Mouse (Mus musculus) thymus, postnatal 10 days (tissue): ENCODE measurements around the gene Ifna11.
"Not testable (repeated sequence)": the region's sequence is repeated elsewhere in the genome, so short reads cannot be mapped to it uniquely, and the experiment has no call there.

Experiments
- DNase-seq, 2 experiments: peaks; one replicate each; pipeline ENCODE4 v3.0.0; 2021; ENCODE audit warnings: low spot score in 2 of 2

Ifna11 gene

DNA sequence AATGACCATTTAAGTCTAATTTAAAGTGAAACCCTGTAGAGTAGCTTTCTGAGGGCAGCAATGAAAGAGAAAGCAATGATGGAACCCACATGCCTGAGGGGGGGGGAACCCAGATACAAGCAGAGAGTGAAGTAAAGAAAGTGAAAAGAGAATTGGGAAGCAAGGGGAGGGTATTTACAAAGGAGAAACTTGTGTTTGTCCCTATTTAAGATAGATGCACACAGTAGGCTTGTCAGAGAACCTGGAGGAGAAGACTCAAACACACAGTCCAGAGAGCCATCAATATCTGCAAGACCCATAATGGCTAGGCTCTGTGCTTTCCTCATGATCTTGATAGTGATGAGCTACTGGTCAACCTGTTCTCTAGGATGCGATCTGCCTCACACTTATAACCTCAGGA lies at the start of gene Ifna11:
TSS of gene Ifna11 (plus strand) at position 301 of the 400 bp plus-strand sequence.
- no peak for DNase-seq

DNA sequence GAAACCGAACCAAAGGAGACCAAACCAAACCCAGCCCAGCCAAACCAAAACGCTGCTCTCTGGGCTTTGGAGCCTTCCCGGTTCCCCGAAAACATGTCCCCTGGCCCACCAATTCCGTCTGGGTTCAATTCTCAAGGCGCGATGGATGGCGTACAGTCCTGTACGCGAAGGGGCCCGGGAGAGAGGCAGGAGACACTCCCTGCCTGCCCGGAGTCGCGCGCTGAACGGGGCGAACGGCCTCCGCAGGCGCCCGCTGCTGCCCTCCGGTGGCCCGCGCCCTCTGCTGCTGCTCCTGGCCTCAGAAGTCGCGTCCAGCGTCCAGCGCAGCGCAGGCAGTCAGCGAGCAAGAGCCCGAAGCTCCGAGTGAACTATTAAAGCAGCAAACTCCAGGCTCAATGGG lies 46.2 kb upstream of the Ifna11 start, which contains the start of gene Gm13290:
TSS of gene Gm13290 (plus strand) at position 301 of the 400 bp plus-strand sequence.
- DNase-seq, result not testable (repeated sequence)

- not testable (repeated sequence) for DNase-seq
Observed at GRCm38 (mm10) chr4:88776622-88777021, 43.1 kb upstream of the Ifna11 start, which contains the start of gene Gm13289. Gm13289 (plus strand) TSS chr4:88776922.

GRCm38 (mm10) chr4:88779550-88779949 lies 40.2 kb upstream of the Ifna11 start, which contains the start of gene Gm13272:
Gm13272 (plus strand) TSS chr4:88779850.
- DNase-seq, result not testable (repeated sequence)

DNA sequence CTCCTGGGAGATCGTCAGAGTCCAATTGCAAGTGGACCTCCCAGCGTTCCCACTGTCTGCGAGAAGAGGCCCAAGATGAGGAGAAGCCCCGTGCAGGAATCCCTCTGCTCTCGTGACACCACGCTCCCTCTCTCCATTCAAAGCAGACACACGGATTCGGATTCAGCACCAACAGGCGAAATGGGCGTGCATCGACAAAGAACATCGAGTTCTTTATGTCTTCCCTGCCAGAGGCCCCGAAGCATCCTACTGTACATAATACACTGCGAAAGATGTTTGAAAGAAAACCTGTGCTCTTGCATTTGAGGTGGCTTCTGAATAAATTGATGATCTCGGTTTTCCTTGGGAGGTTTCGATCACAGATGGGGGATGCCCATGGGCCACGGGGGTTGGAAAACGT lies 39.4 kb upstream of the Ifna11 start:
- DNase-seq, result not testable (repeated sequence)

DNA sequence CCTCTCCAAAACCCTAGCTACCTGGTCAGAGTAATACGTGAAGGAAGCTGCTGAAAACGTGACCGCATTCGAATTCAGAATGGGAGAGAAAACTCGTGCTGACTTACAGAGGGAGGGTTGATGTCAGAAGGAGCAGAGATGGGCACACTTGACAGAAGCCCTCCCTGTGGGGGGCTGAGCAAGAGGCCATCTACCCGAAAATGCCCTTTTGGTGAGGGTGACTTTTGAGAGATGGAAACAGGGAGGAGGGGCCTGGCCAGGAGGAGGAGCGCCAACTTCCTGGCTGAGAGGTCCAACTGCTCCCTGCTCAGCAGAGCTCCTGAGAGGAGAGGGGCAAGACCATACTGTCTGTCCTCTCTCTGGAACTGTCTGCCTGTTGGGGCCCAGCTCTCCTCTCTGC lies 37.9 kb upstream of the Ifna11 start, which contains the start of gene Ifnz:
TSS of gene Ifnz (plus strand) at position 301 of the 400 bp plus-strand sequence.
- not testable (repeated sequence) for DNase-seq

GRCm38 (mm10) chr4:88782335-88782734 lies 37.4 kb upstream of the Ifna11 start:
- DNase-seq, result not testable (repeated sequence)

DNA sequence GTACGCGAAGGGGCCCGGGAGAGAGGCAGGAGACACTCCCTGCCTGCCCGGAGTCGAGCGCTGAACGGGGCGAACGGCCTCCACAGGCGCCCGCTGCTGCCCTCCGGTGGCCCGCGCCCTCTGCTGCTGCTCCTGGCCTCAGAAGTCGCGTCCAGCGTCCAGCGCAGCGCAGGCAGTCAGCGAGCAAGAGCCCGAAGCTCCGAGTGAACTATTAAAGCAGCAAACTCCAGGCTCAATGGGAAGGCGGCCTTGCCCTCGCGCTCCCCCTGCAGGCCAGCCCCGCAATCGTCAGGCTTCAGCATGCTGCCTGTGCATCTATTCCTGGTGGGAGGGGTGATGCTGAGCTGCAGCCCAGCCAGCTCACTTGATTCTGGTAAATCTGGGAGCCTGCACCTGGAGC lies 34.4 kb upstream of the Ifna11 start, which contains the start of gene Gm13276:
TSS of gene Gm13276 (plus strand) at position 301 of the 400 bp plus-strand sequence.
- not testable (repeated sequence) for DNase-seq

- DNase-seq, result peak; percentile 61 to 66
Observed at GRCm38 (mm10) chr4:88788402-88788801, 31.4 kb upstream of the Ifna11 start, which contains the start of gene Gm13277. Gm13277 (plus strand) TSS chr4:88788632.

GRCm38 (mm10) chr4:88791250-88791649 lies 28.5 kb upstream of the Ifna11 start, which contains the start of gene Gm13278:
Gm13278 (plus strand) TSS chr4:88791550.
- not testable (repeated sequence) for DNase-seq

DNA sequence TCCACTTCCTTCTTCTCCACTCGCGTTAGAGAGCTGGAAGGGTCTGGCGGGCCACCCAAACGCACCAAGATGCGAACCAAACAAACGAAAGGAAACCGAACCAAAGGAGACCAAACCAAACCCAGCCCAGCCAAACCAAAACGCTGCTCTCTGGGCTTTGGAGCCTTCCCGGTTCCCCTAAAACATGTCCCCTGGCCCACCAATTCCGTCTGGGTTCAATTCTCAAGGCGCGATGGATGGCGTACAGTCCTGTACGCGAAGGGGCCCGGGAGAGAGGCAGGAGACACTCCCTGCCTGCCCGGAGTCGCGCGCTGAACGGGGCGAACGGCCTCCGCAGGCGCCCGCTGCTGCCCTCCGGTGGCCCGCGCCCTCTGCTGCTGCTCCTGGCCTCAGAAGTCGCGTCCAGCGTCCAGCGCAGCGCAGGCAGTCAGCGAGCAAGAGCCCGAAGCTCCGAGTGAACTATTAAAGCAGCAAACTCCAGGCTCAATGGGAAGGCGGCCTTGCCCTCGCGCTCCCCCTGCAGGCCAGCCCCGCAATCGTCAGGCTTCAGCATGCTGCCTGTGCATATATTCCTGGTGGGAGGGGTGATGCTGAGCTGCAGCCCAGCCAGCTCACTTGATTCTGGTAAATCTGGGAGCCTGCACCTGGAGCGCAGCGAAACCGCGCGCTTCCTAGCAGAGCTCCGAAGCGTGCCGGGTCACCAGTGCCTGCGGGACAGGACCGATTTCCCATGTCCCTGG lies 25.7 kb upstream of the Ifna11 start, which contains the start of gene Gm13275:
TSS of gene Gm13275 (plus strand) at position 552 of the 740 bp plus-strand sequence.
- DNase-seq, result peak; percentile 57 to 69

DNA sequence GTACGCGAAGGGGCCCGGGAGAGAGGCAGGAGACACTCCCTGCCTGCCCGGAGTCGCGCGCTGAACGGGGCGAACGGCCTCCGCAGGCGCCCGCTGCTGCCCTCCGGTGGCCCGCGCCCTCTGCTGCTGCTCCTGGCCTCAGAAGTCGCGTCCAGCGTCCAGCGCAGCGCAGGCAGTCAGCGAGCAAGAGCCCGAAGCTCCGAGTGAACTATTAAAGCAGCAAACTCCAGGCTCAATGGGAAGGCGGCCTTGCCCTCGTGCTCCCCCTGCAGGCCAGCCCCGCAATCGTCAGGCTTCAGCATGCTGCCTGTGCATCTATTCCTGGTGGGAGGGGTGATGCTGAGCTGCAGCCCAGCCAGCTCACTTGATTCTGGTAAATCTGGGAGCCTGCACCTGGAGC lies 22.7 kb upstream of the Ifna11 start, which contains the start of gene Gm13279:
TSS of gene Gm13279 (plus strand) at position 301 of the 400 bp plus-strand sequence.
- DNase-seq, result not testable (repeated sequence)

- not testable (repeated sequence) for DNase-seq
Observed at GRCm38 (mm10) chr4:88799365-88799764, 20.4 kb upstream of the Ifna11 start, which contains the start of gene Gm13285. Gm13285 (plus strand) TSS chr4:88799665.

GRCm38 (mm10) chr4:88802954-88803353 lies 16.8 kb upstream of the Ifna11 start, which contains the start of gene Gm13287:
Gm13287 (plus strand) TSS chr4:88803254.
- not testable (repeated sequence) for DNase-seq

DNA sequence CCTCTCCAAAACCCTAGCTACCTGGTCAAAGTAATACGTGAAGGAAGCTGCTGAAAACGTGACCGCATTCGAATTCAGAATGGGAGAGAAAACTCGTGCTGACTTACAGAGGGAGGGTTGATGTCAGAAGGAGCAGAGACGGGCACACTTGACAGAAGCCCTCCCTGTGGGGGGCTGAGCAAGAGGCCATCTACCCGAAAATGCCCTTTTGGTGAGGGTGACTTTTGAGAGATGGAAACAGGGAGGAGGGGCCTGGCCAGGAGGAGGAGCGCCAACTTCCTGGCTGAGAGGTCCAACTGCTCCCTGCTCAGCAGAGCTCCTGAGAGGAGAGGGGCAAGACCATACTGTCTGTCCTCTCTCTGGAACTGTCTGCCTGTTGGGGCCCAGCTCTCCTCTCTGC lies 14.5 kb upstream of the Ifna11 start, which contains the start of gene Gm13288:
TSS of gene Gm13288 (plus strand) at position 301 of the 400 bp plus-strand sequence.
- not testable (repeated sequence) for DNase-seq

DNA sequence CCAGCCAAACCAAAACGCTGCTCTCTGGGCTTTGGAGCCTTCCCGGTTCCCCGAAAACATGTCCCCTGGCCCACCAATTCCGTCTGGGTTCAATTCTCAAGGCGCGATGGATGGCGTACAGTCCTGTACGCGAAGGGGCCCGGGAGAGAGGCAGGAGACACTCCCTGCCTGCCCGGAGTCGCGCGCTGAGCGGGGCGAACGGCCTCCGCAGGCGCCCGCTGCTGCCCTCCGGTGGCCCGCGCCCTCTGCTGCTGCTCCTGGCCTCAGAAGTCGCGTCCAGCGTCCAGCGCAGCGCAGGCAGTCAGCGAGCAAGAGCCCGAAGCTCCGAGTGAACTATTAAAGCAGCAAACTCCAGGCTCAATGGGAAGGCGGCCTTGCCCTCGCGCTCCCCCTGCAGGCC lies 14.0 kb upstream of the Ifna11 start:
- not testable (repeated sequence) for DNase-seq

GRCm38 (mm10) chr4:88815928-88816327 lies 3.8 kb upstream of the Ifna11 start, which contains the start of gene Ifna7:
Ifna7 (plus strand) TSS chr4:88816228.
- no peak for DNase-seq

- peak in 1 of 2 experiments; percentile 22 for DNase-seq
Observed at GRCm38 (mm10) chr4:88822995-88823394, 3.2 kb downstream of the Ifna11 start.

DNA sequence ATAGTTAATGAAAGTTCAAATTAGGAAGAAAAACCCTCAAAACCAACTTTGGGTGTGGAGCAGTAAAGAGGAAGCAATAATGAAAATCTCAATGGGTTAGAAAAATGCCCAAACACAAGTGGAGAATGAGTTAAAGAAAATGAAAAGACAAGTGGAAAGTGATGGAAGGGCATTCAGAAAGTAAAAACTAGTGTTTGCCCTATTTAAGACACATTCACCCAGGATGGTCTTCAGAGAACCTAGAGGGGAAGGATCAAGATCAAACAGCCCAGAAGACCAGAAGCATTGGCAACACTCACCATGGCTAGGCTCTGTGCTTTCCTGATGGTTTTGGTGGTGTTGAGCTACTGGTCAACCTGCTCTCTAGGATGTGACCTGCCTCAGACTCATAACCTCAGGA lies 7.4 kb downstream of the Ifna11 start, which contains the start of gene Ifna6:
TSS of gene Ifna6 (plus strand) at position 301 of the 400 bp plus-strand sequence.
- not testable (repeated sequence) for DNase-seq

GRCm38 (mm10) chr4:88830523-88830922 lies 10.8 kb downstream of the Ifna11 start:
- DNase-seq, result peak in 1 of 2 experiments; percentile 32

DNA sequence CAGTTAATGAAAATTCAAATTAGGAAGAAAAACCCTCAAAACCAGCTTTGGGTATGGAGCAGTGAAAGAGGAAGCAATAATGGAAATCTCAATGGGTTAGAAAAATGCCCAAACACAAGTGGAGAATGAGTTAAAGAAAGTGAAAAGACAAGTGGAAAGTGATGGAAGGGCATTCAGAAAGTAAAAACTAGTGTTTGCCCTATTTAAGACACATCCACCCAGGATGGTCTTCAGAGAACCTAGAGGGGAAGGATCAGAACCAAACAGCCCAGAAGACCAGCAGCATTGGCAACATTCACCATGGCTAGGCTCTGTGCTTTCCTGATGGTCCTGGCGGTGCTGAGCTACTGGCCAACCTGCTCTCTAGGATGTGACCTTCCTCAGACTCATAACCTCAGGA lies 15.5 kb downstream of the Ifna11 start, which contains the start of gene Ifna5:
TSS of gene Ifna5 (plus strand) at position 301 of the 400 bp plus-strand sequence.
- DNase-seq, result not testable (repeated sequence)

DNA sequence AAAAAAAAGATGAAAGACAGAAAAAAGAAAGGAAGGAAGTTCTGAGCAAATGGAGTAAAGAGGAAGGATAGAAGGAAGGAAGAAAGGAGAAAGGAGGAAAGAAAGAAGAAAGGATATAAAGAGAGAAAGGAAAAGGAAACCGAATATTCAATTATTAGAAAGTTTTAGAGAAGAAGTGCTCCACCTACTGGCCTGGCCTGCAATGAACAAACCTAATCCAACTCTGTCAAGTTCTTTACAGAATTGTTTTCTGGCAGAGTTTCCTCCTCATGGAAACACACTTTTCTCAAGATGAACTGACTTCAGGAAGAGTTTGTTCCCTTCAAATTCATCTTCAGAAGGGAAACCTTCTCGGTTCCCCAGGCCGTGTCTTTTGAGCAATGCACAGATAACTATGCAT lies 19.1 kb downstream of the Ifna11 start:
- DNase-seq, result no peak
